17 mouse cellular contexts compared by ENCODE assay signal in the genomic region with DNA sequence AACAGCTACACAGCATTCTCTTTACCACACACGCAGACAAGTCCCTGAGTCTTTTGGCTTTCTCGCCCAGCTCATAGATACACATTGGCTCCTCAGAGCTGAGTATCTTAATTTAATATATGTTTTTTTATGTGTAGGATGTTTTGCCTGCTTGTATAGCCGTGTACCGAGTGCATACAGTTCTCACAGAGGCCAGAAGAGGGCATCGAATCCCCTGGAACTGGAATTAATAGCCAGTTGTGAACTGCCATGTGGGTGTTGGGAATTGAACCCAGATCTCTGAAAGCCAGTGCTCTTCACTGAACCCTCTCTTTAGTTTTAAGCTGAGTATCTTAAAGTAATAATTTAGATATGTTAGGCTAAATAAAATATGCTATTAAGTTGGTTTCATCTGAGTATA. TPM values are rescaled to one million over a fixed set of nuclear protein-coding genes. Genes with fewer than 3 reads are reported as not detected.
DNase-seq lines count a peak whose midpoint lies in the region; ATAC-seq and TF ChIP-seq lines count a peak whose summit lies in the region.
"Had no signal": no experiment of that assay in that cellular context is flagged by ENCODE, and none has a peak within 500 bp of the region (broad histone marks: within the 10 kb centered on the region; RNA-seq: fewer than 3 reads in every experiment).

No protein-coding gene starts in this region.

- no peaks in the 10 kb centered on the region for H3K27me3 ChIP-seq in kidney, postnatal 0 days (ENCODE audit: insufficient read depth, low read length)
- H3K27me3 ChIP-seq: embryonic facial prominence, embryonic 12.5 days; forebrain, embryonic 12.5 days; heart, embryonic 15.5 days; midbrain, embryonic 13.5 days; neural tube, embryonic 13.5 days had no signal

- H3K9ac ChIP-seq in kidney, postnatal 0 days (ENCODE audit: low read depth, low read length) = no peak overlapping the region
- H3K9ac ChIP-seq: embryonic facial prominence, embryonic 12.5 days; forebrain, embryonic 12.5 days; heart, embryonic 15.5 days; midbrain, embryonic 13.5 days; neural tube, embryonic 13.5 days had no signal

- ATAC-seq in kidney, postnatal 0 days (replicated peaks; ENCODE audit: low FRiP score, low read depth) = no peak
- ATAC-seq: hindbrain, embryonic 16.5 days; midbrain, embryonic 13.5 days had no signal

- H3K4me1 ChIP-seq in kidney, postnatal 0 days (replicated peaks; ENCODE audit: insufficient read depth, low read length) = 0 out of 2 replicates have a peak, but pooled peaks cover 6% of the 10 kb centered on the region

- 89% methylated on average over 5 of the region's 5 CpGs for WGBS in kidney, postnatal 0 days

- no peak overlapping the region for H3K4me3 ChIP-seq in kidney, postnatal 0 days (replicated peaks; ENCODE audit: low read depth, low read length)
- H3K4me3 ChIP-seq: embryonic facial prominence, embryonic 12.5 days; forebrain, embryonic 12.5 days; heart, embryonic 15.5 days; midbrain, embryonic 13.5 days; neural tube, embryonic 13.5 days had no signal

- peak; percentile 3 for DNase-seq in kidney, postnatal 0 days (ENCODE audit: low spot score)
- DNase-seq in kidney, adult 11 months = no peak
- DNase-seq in thymus, postnatal 25 days = peak; percentile 11
- DNase-seq in thymus, adult 18-20 months = no peak
- peak; percentile 27 for DNase-seq in NIH3T3 (ENCODE audit: low read depth)
- DNase-seq in right cerebral cortex, adult 18-20 months = no peak
- no peak for DNase-seq in frontal cortex, postnatal 36 days (ENCODE audit: low spot score in 2 of 2)
- DNase-seq: cerebellum, adult 2 months; gastrocnemius, postnatal 25 days; lung, adult 18-20 months; retina, postnatal 1 day had no signal

- TF ChIP-seq CTCF in kidney, postnatal 0 days (IDR thresholded peaks at IDR 0.05; ENCODE audit: low read depth) = peak; percentile 32; the same call in 1 of the 2 replicates

- peaks cover 53% of the 10 kb centered on the region for H3K36me3 ChIP-seq in kidney, postnatal 0 days (ENCODE audit: insufficient read depth, low read length)

- no peak overlapping the region for H3K27ac ChIP-seq in kidney, postnatal 0 days
- H3K27ac ChIP-seq: embryonic facial prominence, embryonic 12.5 days; forebrain, embryonic 12.5 days; heart, embryonic 15.5 days; midbrain, embryonic 13.5 days; neural tube, embryonic 13.5 days had no signal

- H3K4me2 ChIP-seq in kidney, postnatal 0 days (ENCODE audit: low read length) = no peak overlapping the region
- H3K4me2 ChIP-seq: embryonic facial prominence, embryonic 12.5 days; forebrain, embryonic 12.5 days; heart, embryonic 15.5 days; midbrain, embryonic 13.5 days; neural tube, embryonic 13.5 days had no signal

- no peaks in the 10 kb centered on the region for H3K9me3 ChIP-seq in kidney, postnatal 0 days (replicated peaks; ENCODE audit: low read length)
- H3K9me3 ChIP-seq: embryonic facial prominence, embryonic 12.5 days; forebrain, embryonic 12.5 days; heart, embryonic 15.5 days; midbrain, embryonic 13.5 days; neural tube, embryonic 13.5 days had no signal

RNA-seq across cellular contexts. Expression of gene Zfp719, which starts 5.4 kb away (rescaled TPM):
- 7.8 and 9.3 TPM in 2 replicates for polyA plus RNA-seq in kidney, postnatal 0 days (2015; fragmentation: Nextera tagmentation; extraction: Ambion mirVana)

RNA-seq across cellular contexts. Expression of gene Zfp819, which starts 22.2 kb away (rescaled TPM):
- 0.08 TPM in 1 of 2 replicates, not detected in the other for polyA plus RNA-seq in kidney, postnatal 0 days (2015; fragmentation: Nextera tagmentation; extraction: Ambion mirVana)
- polyA plus RNA-seq: heart, embryonic 15.5 days had no signal

RNA-seq across cellular contexts. Expression of gene Zfp658, which starts 22.7 kb away (rescaled TPM):
- 1.8 and 2.1 TPM in 2 replicates for polyA plus RNA-seq in kidney, postnatal 0 days (2015; fragmentation: Nextera tagmentation; extraction: Ambion mirVana)

RNA-seq across cellular contexts. Expression of gene Cd33, which starts 40.6 kb away (rescaled TPM):
- 0.75 and 1.2 TPM in 2 replicates for polyA plus RNA-seq in kidney, postnatal 0 days (2015; fragmentation: Nextera tagmentation; extraction: Ambion mirVana)

RNA-seq across cellular contexts. Expression of gene Ceacam18, which starts 49.7 kb away (rescaled TPM):
- not detected in 2 replicates for polyA plus RNA-seq in kidney, postnatal 0 days (2015; fragmentation: Nextera tagmentation; extraction: Ambion mirVana)
- polyA plus RNA-seq: embryonic facial prominence, embryonic 12.5 days; forebrain, embryonic 12.5 days; heart, embryonic 15.5 days; midbrain, embryonic 13.5 days; neural tube, embryonic 13.5 days had no signal

Comparison
In these comparisons a context has a peak if more than half of its experiments do, and no peak if none do; other contexts are left out.
1. DNase-seq: peak in kidney, postnatal 0 days (single experiment), thymus, postnatal 25 days (single experiment) and NIH3T3 (single experiment); none in kidney, adult 11 months (single experiment), thymus, adult 18-20 months (0 of 2), right cerebral cortex, adult 18-20 months (single experiment) and frontal cortex, postnatal 36 days (0 of 2).